Comparison of ENCODE assay signal across 8 mouse cellular contexts in the genomic region with DNA sequence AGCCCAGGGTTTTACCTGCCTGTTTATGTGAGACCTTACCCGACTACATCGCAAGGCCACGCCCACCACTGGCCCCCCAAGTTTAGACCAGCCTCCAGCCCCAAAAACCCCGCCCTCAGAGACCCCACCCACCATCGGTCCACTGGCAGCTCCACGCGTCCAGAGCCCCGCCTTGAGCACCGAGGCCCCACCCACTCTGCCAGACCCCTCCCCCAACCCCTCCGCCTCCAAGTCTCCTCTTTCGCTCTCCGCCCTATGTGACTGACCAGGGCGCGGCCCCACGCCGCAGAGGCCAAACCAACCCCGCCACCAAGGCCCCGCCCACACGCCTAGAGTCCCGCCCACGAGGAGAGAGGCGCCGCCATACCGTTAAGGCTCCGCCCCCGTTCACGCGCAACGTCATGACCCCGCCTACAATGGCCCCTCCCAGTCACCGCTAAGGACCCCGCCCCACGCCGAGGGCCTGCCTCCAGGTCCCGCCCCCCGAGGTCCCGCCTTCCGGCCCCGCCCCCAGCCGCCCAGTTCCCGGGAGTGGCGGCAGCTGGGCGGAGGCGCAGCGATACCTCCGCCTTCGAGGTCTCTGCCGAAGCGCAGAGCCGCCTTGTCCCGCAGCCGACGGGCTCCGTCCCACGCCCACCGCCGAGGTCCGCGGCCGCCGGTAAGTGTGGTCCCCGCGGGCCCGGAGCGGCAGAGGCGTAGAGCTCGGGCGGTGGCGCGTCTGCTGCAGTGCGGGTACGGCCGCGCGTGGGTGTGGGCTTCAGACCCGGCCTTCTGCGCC. TPM values are rescaled to one million over a fixed set of nuclear protein-coding genes. Genes with fewer than 3 reads are reported as not detected.
DNase-seq lines count a peak whose midpoint lies in the region; ATAC-seq lines count a peak whose summit lies in the region.

Gene Dop1b (plus strand): TSS at position 494 of the 778 bp plus-strand sequence.

- under 1% methylated on average over 76 of the region's 77 CpGs for WGBS in heart, embryonic 10.5 days
- under 1% methylated on average over 76 of the region's 77 CpGs for WGBS in kidney, embryonic 15.5 days

- peaks cover 9% of the 10 kb centered on the region for H3K4me1 ChIP-seq in heart, embryonic 10.5 days
- H3K4me1 ChIP-seq in kidney, embryonic 15.5 days, result peaks cover 16% of the 10 kb centered on the region

- ATAC-seq in erythroblast, adult 5-6 weeks (replicated peaks; ENCODE audit: low FRiP score, poor library complexity, severe bottlenecking), result peak; percentile 79
- ATAC-seq in kidney, embryonic 15.5 days (replicated peaks; ENCODE audit: low FRiP score), result peak; percentile 94
- peak; percentile 90 for ATAC-seq in monocyte, adult 5-6 weeks (replicated peaks; ENCODE audit: insufficient number of reproducible peaks, low FRiP score, low TSS enrichment, poor library complexity, severe bottlenecking)

- H3K9me3 ChIP-seq in heart, embryonic 10.5 days, result no peaks in the 10 kb centered on the region
- no peaks in the 10 kb centered on the region for H3K9me3 ChIP-seq in kidney, embryonic 15.5 days (replicated peaks)

- peak within 1 kb of the TSS; percentile 90 for H3K27ac ChIP-seq in heart, embryonic 10.5 days
- peak within 1 kb of the TSS; percentile 57; the same call in 1 of the 2 replicates for H3K27ac ChIP-seq in kidney, embryonic 15.5 days

- H3K9ac ChIP-seq in kidney, embryonic 15.5 days, result peak within 1 kb of the TSS; percentile 82

- H3K27me3 ChIP-seq in heart, embryonic 10.5 days (ENCODE audit: insufficient read depth, poor library complexity, severe bottlenecking), result peaks cover 35% of the 10 kb centered on the region
- H3K27me3 ChIP-seq in kidney, embryonic 15.5 days, result peaks cover 12% of the 10 kb centered on the region

- H3K4me3 ChIP-seq in heart, embryonic 10.5 days, result peak within 1 kb of the TSS; percentile 82
- H3K4me3 ChIP-seq in kidney, embryonic 15.5 days (replicated peaks), result peak within 1 kb of the TSS; percentile 85

- DNase-seq in B cell, adult 2 months, result peak; percentile 100
- DNase-seq in brain, adult 2 months (ENCODE audit: low read depth, low spot score), result peak; percentile 99
- peak; percentile 99 for DNase-seq in heart, embryonic 10.5 days (ENCODE audit: low spot score)
- peak; percentile 100 for DNase-seq in liver
- DNase-seq in spleen, postnatal 4 days (ENCODE audit: low spot score in 2 of 2), result peak; percentile 100

- peak within 1 kb of the TSS; percentile 98 for H3K4me2 ChIP-seq in kidney, embryonic 15.5 days

- H3K36me3 ChIP-seq in heart, embryonic 10.5 days, result no peaks in the 10 kb centered on the region
- no peaks in the 10 kb centered on the region for H3K36me3 ChIP-seq in kidney, embryonic 15.5 days

RNA-seq across cellular contexts. Expression of gene Dop1b, which starts in this region (rescaled TPM):
- 78.4 and 136 TPM in 2 replicates for total RNA-seq in erythroblast, adult 5-6 weeks (2015; ENCODE audit: low replicate concordance)
- 84.1 and 125 TPM in 2 replicates for total RNA-seq in erythroblast, adult 5-6 weeks (2017; ENCODE audit: low replicate concordance)
- polyA plus RNA-seq in heart, embryonic 10.5 days (2016; fragmentation: Nextera tagmentation; extraction: Ambion mirVana), result 6.3 and 7.4 TPM in 2 replicates
- 20.0 and 24.2 TPM in 2 replicates for polyA plus RNA-seq in kidney, embryonic 15.5 days (2015; fragmentation: Nextera tagmentation; extraction: Ambion mirVana)
- total RNA-seq in monocyte, adult 5-6 weeks (2017), result 15.1 to 33.2 TPM (median 15.3 TPM) in 3 replicates

Comparison
In these comparisons a context has a peak if more than half of its experiments do, and no peak if none do; other contexts are left out.
1. Peak in every context shown above with its lines: DNase-seq, ATAC-seq, H3K4me3 ChIP-seq and H3K27ac ChIP-seq.